Mouse (Mus musculus) kidney, adult 2 months (tissue): ENCODE data around the gene Zbtb17.

ENCODE experiments used
- CTCF ChIP-seq: fragments of 200-500 bp; conservative IDR thresholded peaks from 2 replicates; pipeline ENCODE4 v1.5.1; 2011; ENCODE audit warnings: low read depth, mild to moderate bottlenecking, control low read depth, low read length, moderate library complexity, mixed read lengths; ENCODE audit not compliant: insufficient read depth, insufficient read length
- POLR2A ChIP-seq: fragments of 200-500 bp; IDR thresholded peaks from one replicate; pipeline ENCODE4 v1.6.1; 2011; ENCODE audit warnings: low read depth, low read length, control low read depth

DNA sequence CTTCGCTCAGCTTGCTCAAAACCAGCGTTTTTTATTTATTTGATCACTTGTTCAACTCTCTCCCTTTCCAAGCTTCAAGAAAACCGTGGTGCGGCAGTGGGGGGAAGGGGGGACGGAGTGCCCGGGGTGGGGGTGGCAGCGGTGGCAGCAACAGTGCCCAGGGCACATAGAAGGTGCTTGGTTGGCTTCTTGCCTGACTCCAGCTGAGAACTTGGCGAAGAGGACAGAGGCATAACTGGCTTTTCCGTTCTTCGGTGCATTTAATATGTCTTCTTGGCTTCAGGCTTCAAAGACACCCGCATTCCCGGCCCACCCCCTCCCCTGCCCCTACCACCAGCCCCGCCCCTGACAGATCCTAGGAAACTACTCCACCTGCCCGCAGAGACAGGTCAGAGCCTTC, 11.8 kb upstream of the Zbtb17 start:
- TF ChIP-seq CTCF (no peak), POLR2A (no peak)
